Mouse (Mus musculus): ENCODE results near the gene Nfix. TPM values are rescaled to one million over a fixed set of nuclear protein-coding genes. Genes with fewer than 3 reads are reported as not detected.

Gene Nfix
- polyA plus RNA-seq, 1 experiment = 65.7 TPM

- Histone ChIP-seq H3K4me3 (no peak overlapping the region), H3K27me3 (ENCODE audit: control insufficient read depth, insufficient read depth, insufficient read length) (no peaks in the 10 kb centered on the region), H3K4me2 (ENCODE audit: low read depth) (no peak overlapping the region), H3ac (ENCODE audit: control insufficient read depth, insufficient read length) (no peak overlapping the region), H3K36me3 (ENCODE audit: control insufficient read depth, insufficient read depth) (no peaks in the 10 kb centered on the region), H3K79me2 (ENCODE audit: control insufficient read depth, insufficient read depth) (no peaks in the 10 kb centered on the region)
- no peak for TF ChIP-seq REST (IDR thresholded peaks at IDR 0.05; ENCODE audit: insufficient read depth, insufficient read length)
- no peak for TF ChIP-seq POLR2A (IDR thresholded peaks at IDR 0.05; ENCODE audit: insufficient read length, low read depth)
- TF ChIP-seq CEBPB (IDR thresholded peaks at IDR 0.05; ENCODE audit: insufficient read depth, poor library complexity, severe bottlenecking) = no peak
These were observed 145.5 kb downstream of the Nfix start for GRCm38 (mm10) chr8:84654597-84654996.

- H3ac ChIP-seq (ENCODE audit: control insufficient read depth, insufficient read length) = no peak overlapping the region
- H3K4me3 ChIP-seq = no peak overlapping the region
- no peak overlapping the region for H3K4me2 ChIP-seq (ENCODE audit: low read depth)
- no peaks in the 10 kb centered on the region for H3K27me3 ChIP-seq (ENCODE audit: control insufficient read depth, insufficient read depth, insufficient read length)
- TF ChIP-seq TCF12 (IDR thresholded peaks at IDR 0.05; ENCODE audit: insufficient read depth, poor library complexity, severe bottlenecking) (no peak), CEBPB (IDR thresholded peaks at IDR 0.05; ENCODE audit: insufficient read depth, poor library complexity, severe bottlenecking) (no peak), REST (IDR thresholded peaks at IDR 0.05; ENCODE audit: insufficient read depth, insufficient read length) (no peak), E2F4 (IDR thresholded peaks at IDR 0.05; ENCODE audit: insufficient read depth) (no peak), MAX (IDR thresholded peaks at IDR 0.05; ENCODE audit: low read depth) (no peak), MYOD1 (IDR thresholded peaks at IDR 0.05; ENCODE audit: control insufficient read depth in 1 of 3, insufficient read length in 2 of 3, low read depth in 2 of 3) (no peak), MYOG (IDR thresholded peaks at IDR 0.05; ENCODE audit: control insufficient read depth in 1 of 3, insufficient read depth in 1 of 3, insufficient read length in 2 of 3, low read depth in 2 of 3) (no peak), SRF (IDR thresholded peaks at IDR 0.05; ENCODE audit: control insufficient read depth, insufficient read length, low read depth) (no peak), USF1 (IDR thresholded peaks at IDR 0.05; ENCODE audit: low read depth) (no peak)
- H3K36me3 ChIP-seq (ENCODE audit: control insufficient read depth, insufficient read depth) = no peaks in the 10 kb centered on the region
- H3K79me2 ChIP-seq (ENCODE audit: control insufficient read depth, insufficient read depth) = no peaks in the 10 kb centered on the region
These were observed 147.0 kb downstream of the Nfix start for GRCm38 (mm10) chr8:84653092-84653631.

GRCm38 (mm10) chr8:84650213-84650612, 149.9 kb downstream of the Nfix start:
- H3ac ChIP-seq (ENCODE audit: control insufficient read depth, insufficient read length) = no peak overlapping the region

More at GRCm38 (mm10) chr8:84650213-84650612, 149.9 kb downstream of the Nfix start:
- no peak overlapping the region for H3K4me3 ChIP-seq
- no peaks in the 10 kb centered on the region for H3K79me2 ChIP-seq (ENCODE audit: control insufficient read depth, insufficient read depth)
- H3K27me3 ChIP-seq (ENCODE audit: control insufficient read depth, insufficient read depth, insufficient read length) = no peaks in the 10 kb centered on the region
- H3K4me2 ChIP-seq (ENCODE audit: low read depth) = no peak overlapping the region
- TF ChIP-seq POLR2AphosphoS2 (IDR thresholded peaks at IDR 0.05; ENCODE audit: insufficient read length, low read depth) (no peak), TCF12 (IDR thresholded peaks at IDR 0.05; ENCODE audit: insufficient read depth, poor library complexity, severe bottlenecking) (no peak), MYOG (IDR thresholded peaks at IDR 0.05; ENCODE audit: control insufficient read depth in 1 of 3, insufficient read depth in 1 of 3, insufficient read length in 2 of 3, low read depth in 2 of 3) (no peak), POLR2A (IDR thresholded peaks at IDR 0.05; ENCODE audit: insufficient read length, low read depth) (no peak), MYOD1 (IDR thresholded peaks at IDR 0.05; ENCODE audit: control insufficient read depth in 1 of 3, insufficient read length in 2 of 3, low read depth in 2 of 3) (no peak), MAX (IDR thresholded peaks at IDR 0.05; ENCODE audit: low read depth) (no peak), TCF3 (IDR thresholded peaks at IDR 0.05; ENCODE audit: insufficient read length, low read depth) (no peak), SRF (IDR thresholded peaks at IDR 0.05; ENCODE audit: control insufficient read depth, insufficient read length, low read depth) (no peak), USF1 (IDR thresholded peaks at IDR 0.05; ENCODE audit: low read depth) (no peak), CEBPB (IDR thresholded peaks at IDR 0.05; ENCODE audit: insufficient read depth, poor library complexity, severe bottlenecking) (no peak), REST (IDR thresholded peaks at IDR 0.05; ENCODE audit: insufficient read depth, insufficient read length) (no peak), E2F4 (IDR thresholded peaks at IDR 0.05; ENCODE audit: insufficient read depth) (no peak)
- no peaks in the 10 kb centered on the region for H3K36me3 ChIP-seq (ENCODE audit: control insufficient read depth, insufficient read depth)

Other genes with a start within 250 kb of the Nfix start
- 75.7 TPM for gene Ier2, start 137.5 kb downstream of the Nfix start, polyA plus RNA-seq (2012; fragmentation: generic; extraction: Trizol)
- 94.4 TPM for gene Trmt1, start 114.0 kb downstream of the Nfix start, polyA plus RNA-seq (2012; fragmentation: generic; extraction: Trizol)
- 56.1 TPM for gene Nacc1, start 112.5 kb downstream of the Nfix start, polyA plus RNA-seq (2012; fragmentation: generic; extraction: Trizol)
- gene Lyl1, start 98.9 kb downstream of the Nfix start, polyA plus RNA-seq (2012; fragmentation: generic; extraction: Trizol) = not detected
- 9.4 TPM for gene G430095P16Rik, start 77.3 kb downstream of the Nfix start, polyA plus RNA-seq (2012; fragmentation: generic; extraction: Trizol)
- gene Dand5, start 22.5 kb upstream of the Nfix start, polyA plus RNA-seq (2012; fragmentation: generic; extraction: Trizol) = 6.7 TPM
- 21.8 TPM for gene Gadd45gip1, start 31.2 kb upstream of the Nfix start, polyA plus RNA-seq (2012; fragmentation: generic; extraction: Trizol)
- gene Rad23a, start 40.3 kb upstream of the Nfix start, polyA plus RNA-seq (2012; fragmentation: generic; extraction: Trizol) = 139 TPM
- 385 TPM for gene Calr, start 46.6 kb upstream of the Nfix start, polyA plus RNA-seq (2012; fragmentation: generic; extraction: Trizol)
- gene Farsa, start 56.6 kb upstream of the Nfix start, polyA plus RNA-seq (2012; fragmentation: generic; extraction: Trizol) = 73.3 TPM
- 2.3 TPM for gene Syce2, start 71.8 kb upstream of the Nfix start, polyA plus RNA-seq (2012; fragmentation: generic; extraction: Trizol)
- gene Gcdh, start 93.6 kb upstream of the Nfix start, polyA plus RNA-seq (2012; fragmentation: generic; extraction: Trizol) = 20.9 TPM
- gene Klf1, start 101.6 kb upstream of the Nfix start, polyA plus RNA-seq (2012; fragmentation: generic; extraction: Trizol) = 0.10 TPM
- 9.2 TPM for gene Dnase2a, start 108.2 kb upstream of the Nfix start, polyA plus RNA-seq (2012; fragmentation: generic; extraction: Trizol)
- gene Mast1, start 137.0 kb upstream of the Nfix start, polyA plus RNA-seq (2012; fragmentation: generic; extraction: Trizol) = not detected
- gene Rtbdn, start 146.6 kb upstream of the Nfix start, polyA plus RNA-seq (2012; fragmentation: generic; extraction: Trizol) = not detected
- gene Gm49661, start 169.1 kb upstream of the Nfix start, polyA plus RNA-seq (2012; fragmentation: generic; extraction: Trizol) = not detected
- 432 TPM for gene Prdx2, start 169.2 kb upstream of the Nfix start, polyA plus RNA-seq (2012; fragmentation: generic; extraction: Trizol)
- gene Rnaseh2a, start 169.4 kb upstream of the Nfix start, polyA plus RNA-seq (2012; fragmentation: generic; extraction: Trizol) = 74.1 TPM
- 140 TPM for gene Junb, start 178.4 kb upstream of the Nfix start, polyA plus RNA-seq (2012; fragmentation: generic; extraction: Trizol)
- 9.3 TPM for gene Hook2, start 190.3 kb upstream of the Nfix start, polyA plus RNA-seq (2012; fragmentation: generic; extraction: Trizol)
- not detected for gene Best2, start 214.2 kb upstream of the Nfix start, polyA plus RNA-seq (2012; fragmentation: generic; extraction: Trizol)
- gene Asna1, start 224.9 kb upstream of the Nfix start, polyA plus RNA-seq (2012; fragmentation: generic; extraction: Trizol) = 204 TPM
- 198 TPM for gene Trir, start 226.5 kb upstream of the Nfix start, polyA plus RNA-seq (2012; fragmentation: generic; extraction: Trizol)
- 46.3 TPM for gene Tnpo2, start 236.6 kb upstream of the Nfix start, polyA plus RNA-seq (2012; fragmentation: generic; extraction: Trizol)

Measured in myocyte (in vitro differentiated cells).